10 mouse cellular contexts compared by ENCODE assay signal in genomic region chr2:149493280-149493988, GRCm38 (mm10).
DNase-seq lines count a peak whose midpoint lies in the region.
"Had no signal": no experiment of that assay in that cellular context is flagged by ENCODE, and none has a peak within 500 bp of the region (broad histone marks: within the 10 kb centered on the region; RNA-seq: fewer than 3 reads in every experiment).

No protein-coding gene starts in this region.

- peak; percentile 19 for DNase-seq in layer of hippocampus, adult 11-12 months (ENCODE audit: low spot score)
- no peak for DNase-seq in layer of hippocampus, postnatal 10 days (ENCODE audit: low spot score in 2 of 2)
- DNase-seq in Muller cell, postnatal 12 days (ENCODE audit: inconsistent ontology term) = peak; percentile 75
- DNase-seq in adrenal gland, postnatal 36 days = peak; percentile 82 to 87
- DNase-seq in frontal cortex, postnatal 36 days (ENCODE audit: low spot score in 2 of 2) = peak; percentile 29 to 37
- no peak for DNase-seq in gastrocnemius, postnatal 36 days
- no peak for DNase-seq in neural tube, embryonic 10.5 days (ENCODE audit: extremely low spot score, low spot score)
- no peak for DNase-seq in spleen, postnatal 36 days (ENCODE audit: low spot score in 2 of 2)
- DNase-seq: kidney, adult 11 months; lung, postnatal 14 days had no signal

- intact Hi-C loops in gastrocnemius, postnatal 36 days (cut with DNase I) = no loop called here

Comparison
In these comparisons a context has a peak if more than half of its experiments do, and no peak if none do; other contexts are left out.
1. DNase-seq: peak in layer of hippocampus, adult 11-12 months (single experiment), Muller cell, postnatal 12 days (single experiment), adrenal gland, postnatal 36 days (2 of 2) and frontal cortex, postnatal 36 days (2 of 2); none in layer of hippocampus, postnatal 10 days (0 of 2), gastrocnemius, postnatal 36 days (0 of 2), neural tube, embryonic 10.5 days (single experiment) and spleen, postnatal 36 days (0 of 2).